Mouse (Mus musculus): ENCODE data around the gene Cgrrf1. TPM values are rescaled to one million over a fixed set of nuclear protein-coding genes. Genes with fewer than 3 reads are reported as not detected.
A peak's percentile ranks its signal among the peaks of the same experiment; 100 is the strongest.
"Not testable (repeated sequence)": the region's sequence is repeated elsewhere in the genome, so short reads cannot be mapped to it uniquely, and the experiment has no call there.

Cgrrf1 gene
- total RNA-seq (2021), result 10 to 100 TPM; 41.2 to 48.1 TPM
- long read RNA-seq, experiment 1, transcript Cgrrf1-204 (2 exons, 419 nt), result minor isoform, 22 of 80 reads
- long read RNA-seq, experiment 1, transcript Cgrrf1-201 (6 exons, 1,324 nt), result major isoform, 48 of 80 reads
- long read RNA-seq, experiment 1, partial matches to known transcripts, result 0 of 80 reads
- long read RNA-seq, experiment 1, other reads (novel, unspliced or antisense), result 9 of 80 reads
- long read RNA-seq, experiment 2, transcript Cgrrf1-204 (2 exons, 419 nt), result minor isoform, 20 of 95 reads
- long read RNA-seq, experiment 2, transcript Cgrrf1-201 (6 exons, 1,324 nt), result major isoform, 59 of 95 reads
- long read RNA-seq, experiment 2, partial matches to known transcripts, result 7 of 95 reads
- long read RNA-seq, experiment 2, other reads (novel, unspliced or antisense), result 8 of 95 reads

- intact Hi-C loops (cut with DNase I), result no loop called here
These were observed at the start of gene Cgrrf1 for GRCm38 (mm10) chr14:46831837-46832333. Gene Cgrrf1 (plus strand): TSS chr14:46832125.

GRCm38 (mm10) chr14:46782187-46782828, 49.6 kb upstream of the Cgrrf1 start:
- intact Hi-C loops (cut with DNase I), result no loop called here
- DNase-seq, result no peak

More at GRCm38 (mm10) chr14:46831837-46832333, at the start of gene Cgrrf1:
- peak; percentile 93 for DNase-seq

- intact Hi-C loops (cut with DNase I), result no loop called here
- no peak for DNase-seq
These were observed 48.5 kb upstream of the Cgrrf1 start for GRCm38 (mm10) chr14:46783327-46783926.

- no peak for DNase-seq
- intact Hi-C loops (cut with DNase I), result no loop called here
These were observed 46.7 kb upstream of the Cgrrf1 start for GRCm38 (mm10) chr14:46785247-46785646.

GRCm38 (mm10) chr14:46787454-46787786, 44.5 kb upstream of the Cgrrf1 start:
- intact Hi-C loops (cut with DNase I), result no loop called here
- DNase-seq, result no peak

- intact Hi-C loops (cut with DNase I), result no loop called here
- DNase-seq, result peak; percentile 81 to 88
These were observed 44.0 kb upstream of the Cgrrf1 start, which contains the start of gene Cnih1 for GRCm38 (mm10) chr14:46787787-46788504. Gene Cnih1 (minus strand): TSS chr14:46788411.

- no peak for DNase-seq
- intact Hi-C loops (cut with DNase I), result no loop called here
These were observed 43.4 kb upstream of the Cgrrf1 start for GRCm38 (mm10) chr14:46788505-46788901.

GRCm38 (mm10) chr14:46790303-46790702, 41.6 kb upstream of the Cgrrf1 start:
- no peak for DNase-seq
- intact Hi-C loops (cut with DNase I), result no loop called here

GRCm38 (mm10) chr14:46790723-46791122, 41.2 kb upstream of the Cgrrf1 start:
- DNase-seq, result no peak
- intact Hi-C loops (cut with DNase I), result no loop called here

GRCm38 (mm10) chr14:46794157-46794556, 37.8 kb upstream of the Cgrrf1 start:
- intact Hi-C loops (cut with DNase I), result no loop called here
- no peak for DNase-seq

GRCm38 (mm10) chr14:46800684-46801345, 31.1 kb upstream of the Cgrrf1 start:
- DNase-seq, result no peak
- intact Hi-C loops (cut with DNase I), result no loop called here

- intact Hi-C loops (cut with DNase I), result no loop called here
- DNase-seq, result no peak
These were observed 28.7 kb upstream of the Cgrrf1 start for GRCm38 (mm10) chr14:46803259-46803658.

- intact Hi-C loops (cut with DNase I), result no loop called here
- no peak for DNase-seq
These were observed 28.1 kb upstream of the Cgrrf1 start for GRCm38 (mm10) chr14:46803791-46804190.

- no peak for DNase-seq
- intact Hi-C loops (cut with DNase I), result no loop called here
These were observed 25.7 kb upstream of the Cgrrf1 start for GRCm38 (mm10) chr14:46806186-46806585.

GRCm38 (mm10) chr14:46807927-46808326, 24.0 kb upstream of the Cgrrf1 start:
- intact Hi-C loops (cut with DNase I), result no loop called here
- no peak for DNase-seq

- intact Hi-C loops (cut with DNase I), result no loop called here
These were observed 16.3 kb upstream of the Cgrrf1 start for GRCm38 (mm10) chr14:46815640-46816039.

GRCm38 (mm10) chr14:46816916-46817622, 14.9 kb upstream of the Cgrrf1 start:
- intact Hi-C loops (cut with DNase I), result no loop called here
- no peak for DNase-seq

More at GRCm38 (mm10) chr14:46815640-46816039, 16.3 kb upstream of the Cgrrf1 start:
- no peak for DNase-seq

GRCm38 (mm10) chr14:46818743-46819142, 13.2 kb upstream of the Cgrrf1 start:
- DNase-seq, result no peak
- intact Hi-C loops (cut with DNase I), result no loop called here

GRCm38 (mm10) chr14:46819961-46820360, 12.0 kb upstream of the Cgrrf1 start:
- DNase-seq; intact Hi-C loops (cut with DNase I): not testable (repeated sequence)
